Mouse (Mus musculus): ENCODE measurements around the gene Kdelc1.

Gene Kdelc1

DNA sequence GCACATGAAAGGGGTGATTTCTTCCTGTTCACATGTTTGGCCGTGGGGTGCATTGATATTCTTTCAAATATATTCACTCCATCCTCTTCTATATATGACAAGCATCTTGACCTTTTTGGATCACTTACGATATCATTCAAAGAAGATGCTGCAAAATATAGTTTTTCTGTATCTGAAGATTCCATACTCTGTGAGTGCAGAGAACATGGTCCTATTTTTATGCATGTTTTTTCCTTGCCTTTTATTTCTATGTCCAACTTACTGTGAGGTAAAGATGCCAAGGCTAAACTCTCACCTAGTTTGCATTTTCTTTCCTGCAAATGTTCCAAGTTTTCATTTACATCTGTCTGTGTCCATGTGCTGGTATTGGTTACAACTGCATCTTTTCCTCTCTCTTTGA is 56.8 kb downstream of the Kdelc1 start, which contains the start of gene Gm8251:
Gene Gm8251, minus strand, starts transcription at position 101 of the 400 bp plus-strand sequence.
- DNase-seq: no peak

DNA sequence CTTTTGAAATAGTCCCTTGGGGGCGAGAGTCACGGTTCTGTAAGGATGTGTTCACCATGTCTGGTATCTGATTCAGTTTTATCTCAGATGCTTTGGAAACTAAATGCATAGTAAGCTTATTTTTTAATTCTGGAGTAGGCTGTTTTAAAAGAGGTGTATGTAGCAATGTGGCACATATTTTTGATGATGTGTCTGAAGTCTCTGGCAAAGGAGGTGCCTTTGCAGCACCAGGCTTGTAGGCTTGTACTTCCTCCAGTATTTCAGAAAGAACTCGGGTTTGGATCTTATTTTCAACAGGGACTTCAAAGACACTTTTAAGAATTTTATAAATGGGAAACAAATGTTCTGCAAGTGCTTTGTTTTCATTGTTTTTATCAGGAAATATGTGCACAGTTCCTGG is 60.8 kb downstream of the Kdelc1 start:
- DNase-seq: no peak
